Mouse (Mus musculus) megakaryocyte, embryonic 14.5 days (primary cell): ENCODE data around the gene Lrrc51.

Experiments
- FLI1 ChIP-seq: IDR thresholded peaks from 2 replicates; pipeline ENCODE4 v1.6.1; 2012; ENCODE audit warnings: low read length, inconsistent platforms, mixed read lengths
- GATA1 ChIP-seq: IDR thresholded peaks from 3 replicates; pipeline ENCODE4 v1.6.1; 2012; ENCODE audit warnings: mixed read lengths, low read length, inconsistent platforms, borderline replicate concordance

- TF ChIP-seq GATA1 (no peak), FLI1 (no peak)
Observed at GRCm38 (mm10) chr7:101963621-101964020, 29.9 kb upstream of the Lrrc51 start.
